Mouse (Mus musculus) lung, postnatal 0 days (tissue): ENCODE results near the gene Dusp12. TPM values are rescaled to one million over a fixed set of nuclear protein-coding genes. Genes with fewer than 3 reads are reported as not detected.

ENCODE experiments used
- ATAC-seq: fragments of 200-750 bp; cut with Nextera tagmentation; 2 replicates; pipeline ENCODE4 v1.8.0; 2017; ENCODE audit warnings: moderate library complexity
- DNase-seq: peaks from one replicate; pipeline ENCODE4 v3.0.0-alpha.2; 2016; ENCODE audit warnings: low spot score
- H3K27ac ChIP-seq: fragments of 300-500 bp; sonication (generic); 2 replicates; pipeline ENCODE4 v1.5.1; 2014; ENCODE audit warnings: antibody characterized with exemption, mild to moderate bottlenecking, low read length, mixed read lengths
- H3K27me3 ChIP-seq: fragments of 300-500 bp; sonication (generic); replicated peaks from 2 replicates; pipeline ENCODE4 v1.6.1; 2014; ENCODE audit warnings: low read length, mixed read lengths; ENCODE audit not compliant: insufficient read depth
- H3K36me3 ChIP-seq: fragments of 300-500 bp; sonication (generic); 2 replicates; pipeline ENCODE4 v1.6.1; 2014; ENCODE audit warnings: low read length, mixed read lengths; ENCODE audit not compliant: insufficient read depth
- H3K4me1 ChIP-seq: fragments of 300-500 bp; sonication (generic); 2 replicates; pipeline ENCODE4 v1.6.1; 2014; ENCODE audit warnings: antibody characterized with exemption, low read depth, low read length, mixed read lengths; ENCODE audit not compliant: insufficient read depth
- H3K4me2 ChIP-seq: fragments of 300-500 bp; sonication (generic); replicated peaks from 2 replicates; pipeline ENCODE4 v1.6.1; 2014; ENCODE audit warnings: low read depth, mild to moderate bottlenecking, low read length, moderate library complexity, mixed read lengths
- H3K4me3 ChIP-seq: fragments of 300-500 bp; sonication (generic); 2 replicates; pipeline ENCODE4 v1.5.1; 2014; ENCODE audit warnings: low read depth, low read length
- H3K9ac ChIP-seq: fragments of 300-500 bp; sonication (generic); replicated peaks from 2 replicates; pipeline ENCODE4 v1.6.1; 2014; ENCODE audit warnings: low read depth, mild to moderate bottlenecking
- H3K9me3 ChIP-seq: fragments of 300-500 bp; sonication (generic); 2 replicates; pipeline ENCODE4 v1.6.1; 2016; ENCODE audit warnings: low read length, mixed read lengths
- CTCF ChIP-seq: IDR thresholded peaks from 2 replicates; pipeline ENCODE4 v1.5.1; 2016; ENCODE audit warnings: antibody characterized with exemption, mild to moderate bottlenecking
- EP300 ChIP-seq: IDR thresholded peaks from 2 replicates; pipeline ENCODE4 v1.6.1; 2016; ENCODE audit warnings: antibody characterized with exemption, mild to moderate bottlenecking, control low read depth
- WGBS: fragments of 180-500 bp; shearing (Covaris S2); extraction: QIAGEN DNeasy Blood & Tissue Kit; methylation state at CpG from one replicate; pipeline ENCODE4 v1.1.7; 2014; 5-methylcytosine and 5-hydroxymethylcytosine counted together
- polyA plus RNA-seq: library from polyadenylated mRNA; unstranded; fragments of >200 nt; fragmentation: Nextera tagmentation; extraction: Ambion mirVana; gene quantifications from 2 replicates; pipeline ENCODE4 v1.2.1, GENCODE M21; 2015

Dusp12 gene
- polyA plus RNA-seq, 1 experiment from 2014 or later, result 22.5 TPM

DNA sequence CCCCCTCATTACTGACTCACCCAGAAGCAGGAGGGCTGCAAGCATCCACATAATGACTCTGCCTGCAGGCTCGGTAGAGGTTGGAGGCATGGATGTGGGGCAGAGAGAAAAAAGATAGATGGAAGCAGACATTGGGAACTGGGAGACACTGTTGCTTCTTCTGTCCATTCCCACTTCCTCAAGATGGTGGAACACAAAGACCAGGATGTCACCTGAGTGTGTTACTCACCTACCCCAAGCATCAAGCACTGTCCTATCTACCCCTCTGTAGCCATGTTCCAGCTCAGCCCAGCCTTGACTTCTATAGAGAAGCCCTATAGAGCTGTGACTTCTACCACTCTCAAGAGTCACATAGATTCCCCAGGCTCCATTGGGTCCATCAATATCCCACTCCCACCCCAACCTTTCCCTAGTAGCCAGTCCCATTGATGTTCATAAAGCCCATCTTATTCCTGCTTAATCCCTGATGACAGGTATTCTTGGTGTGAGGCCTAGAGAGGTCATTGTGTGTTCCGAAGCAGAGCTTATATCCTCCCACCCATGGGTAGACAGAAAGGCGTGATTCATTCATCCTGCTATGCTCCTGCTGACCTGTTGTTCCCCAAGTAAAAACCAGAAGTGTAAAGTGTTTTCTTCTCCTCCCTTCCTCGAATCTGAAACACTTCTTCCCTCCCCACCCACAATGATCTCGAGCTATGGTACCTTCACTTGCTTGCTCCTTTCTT lies 27.7 kb upstream of the Dusp12 start, which contains the start of gene Fcrlb:
Gene Fcrlb (minus strand): TSS at position 51 of the 725 bp plus-strand sequence.
- no peak for TF ChIP-seq EP300
- no peak for TF ChIP-seq CTCF
- Histone ChIP-seq H3K4me1 (peaks cover 4% of the 10 kb centered on the region; the same call in 1 of the 2 replicates), H3K4me3 (no peak within 1 kb of the TSS), H3K4me2 (no peak within 1 kb of the TSS), H3K9me3 (no peaks in the 10 kb centered on the region), H3K27me3 (peaks cover 8% of the 10 kb centered on the region), H3K9ac (no peak within 1 kb of the TSS), H3K27ac (no peak within 1 kb of the TSS), H3K36me3 (no peaks in the 10 kb centered on the region)
- 68% methylated on average over 5 of the region's 5 CpGs for WGBS
- DNase-seq (no peak), ATAC-seq (no peak)

DNA sequence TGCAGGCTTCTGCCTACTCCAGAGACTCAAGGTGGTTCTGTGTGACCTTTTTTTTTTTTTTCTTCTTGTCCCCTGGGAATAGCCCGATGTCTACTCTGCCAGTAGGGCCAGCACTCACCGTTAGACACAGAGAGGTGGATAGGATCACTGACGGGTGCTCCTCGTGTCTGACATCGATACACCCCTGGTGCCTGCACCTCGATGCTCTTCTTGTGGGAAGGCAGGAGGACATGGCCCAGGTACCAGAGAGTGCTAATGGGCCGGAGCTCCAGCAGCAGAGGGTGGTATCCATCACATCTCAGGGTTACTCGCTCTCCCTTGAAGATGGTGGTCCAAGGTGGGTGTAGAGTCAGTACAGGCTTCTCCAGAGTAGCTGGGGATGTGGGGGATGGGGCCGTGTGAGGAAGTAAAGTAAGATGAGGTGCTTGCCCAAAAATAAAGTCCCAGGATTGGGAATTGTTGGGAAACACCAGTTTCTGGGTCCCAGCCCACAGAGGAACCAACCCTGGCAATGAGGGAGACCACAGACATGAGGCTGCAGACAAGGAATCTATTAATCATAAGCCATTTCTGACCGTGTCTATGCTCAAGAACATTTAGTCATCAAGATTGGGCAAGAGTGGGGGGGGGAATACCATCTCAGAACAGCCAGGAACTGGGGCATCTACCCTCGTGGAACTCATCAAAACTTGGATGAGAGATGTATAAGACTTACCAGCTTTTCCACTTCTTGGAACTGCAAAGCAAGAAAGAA lies 26.7 kb upstream of the Dusp12 start:
- H3K4me3 ChIP-seq, result no peak overlapping the region
- no peak overlapping the region for H3K27ac ChIP-seq
- H3K36me3 ChIP-seq, result no peaks in the 10 kb centered on the region
- H3K27me3 ChIP-seq, result peaks cover 16% of the 10 kb centered on the region
- DNase-seq (no peak), ATAC-seq (no peak)
- TF ChIP-seq EP300 (no peak), CTCF (no peak)
- H3K9ac ChIP-seq, result no peak overlapping the region
- H3K9me3 ChIP-seq, result no peaks in the 10 kb centered on the region
- H3K4me2 ChIP-seq, result no peak overlapping the region
- 75% methylated on average over 11 of the region's 11 CpGs for WGBS
- H3K4me1 ChIP-seq, result peaks cover 4% of the 10 kb centered on the region

DNA sequence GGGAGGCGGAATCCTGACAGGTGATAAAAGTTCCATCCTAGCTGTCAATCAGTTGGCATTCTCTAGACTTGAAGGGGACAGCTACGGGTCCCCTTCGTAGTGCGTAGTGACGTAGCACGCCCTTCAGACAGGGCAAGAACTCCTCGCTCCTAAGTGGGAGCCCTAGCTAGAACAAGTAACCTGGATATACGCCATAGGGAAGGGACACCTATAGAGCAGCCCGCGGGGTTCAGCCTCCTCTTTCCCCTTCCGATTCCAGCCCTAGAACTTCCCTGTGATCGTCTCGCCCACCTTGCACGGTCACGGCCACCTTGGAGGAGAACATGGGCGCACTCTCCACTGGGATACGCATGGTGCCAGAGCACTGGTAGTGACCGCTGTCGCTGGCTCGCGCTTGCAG lies 23.0 kb upstream of the Dusp12 start:
- Histone ChIP-seq H3K27ac (no peak overlapping the region), H3K4me1 (peaks cover 4% of the 10 kb centered on the region), H3K9ac (no peak overlapping the region), H3K36me3 (no peaks in the 10 kb centered on the region), H3K27me3 (peaks cover 19% of the 10 kb centered on the region), H3K4me2 (peak overlapping the region; percentile 49), H3K9me3 (no peaks in the 10 kb centered on the region), H3K4me3 (peak overlapping the region; percentile 29)
- WGBS, result 5% methylated on average over 21 of the region's 21 CpGs
- no peak for TF ChIP-seq CTCF
- no peak for TF ChIP-seq EP300
- ATAC-seq (no peak), DNase-seq (no peak)

DNA sequence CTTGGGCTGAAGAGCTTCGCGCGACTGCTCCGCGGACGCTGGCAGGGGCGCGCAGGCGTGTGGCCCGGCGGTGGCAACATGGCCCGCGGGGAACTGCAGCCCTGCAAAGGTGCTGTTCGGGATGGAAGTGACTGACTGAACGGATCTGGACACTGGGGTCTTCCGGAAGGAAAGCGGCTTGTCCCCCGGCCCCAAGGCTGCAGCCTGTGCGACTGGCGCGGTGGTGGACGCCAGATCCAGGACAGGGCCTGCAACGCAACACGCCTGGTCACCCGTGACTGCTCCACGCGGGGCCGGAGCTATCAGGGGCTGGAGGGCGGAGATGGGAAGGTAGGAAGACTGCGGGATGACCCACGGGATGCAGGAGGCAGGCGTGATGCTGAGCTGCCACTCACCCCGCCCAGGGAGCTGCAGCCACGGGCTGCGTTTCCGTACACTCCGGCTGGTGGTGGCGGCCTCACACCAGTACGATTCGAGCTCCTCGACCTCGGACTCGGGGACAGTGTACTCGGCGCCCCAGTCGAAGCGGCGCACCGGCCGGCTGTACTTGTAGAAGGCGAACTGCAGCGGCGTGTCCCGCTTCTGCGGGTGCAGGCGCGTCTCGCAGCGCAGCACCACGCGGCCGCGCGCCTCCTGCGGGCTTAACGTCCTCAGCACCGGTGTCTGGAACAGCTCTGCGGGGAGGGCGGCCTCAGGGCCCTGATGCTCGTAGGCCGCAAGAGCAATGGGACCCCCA lies 22.3 kb upstream of the Dusp12 start:
- 0 out of 2 replicates have a peak, but pooled peaks have one; percentile 9 for TF ChIP-seq CTCF
- no peak for TF ChIP-seq EP300
- H3K36me3 ChIP-seq, result no peaks in the 10 kb centered on the region
- peak overlapping the region; percentile 29 for H3K4me3 ChIP-seq
- peaks cover 19% of the 10 kb centered on the region for H3K27me3 ChIP-seq
- ATAC-seq (peak; percentile 40), DNase-seq (peak; percentile 5)
- peak overlapping the region; percentile 49 for H3K4me2 ChIP-seq
- H3K4me1 ChIP-seq, result peaks cover 4% of the 10 kb centered on the region
- H3K27ac ChIP-seq, result no peak overlapping the region
- WGBS, result 2% methylated on average over 60 of the region's 71 CpGs
- H3K9ac ChIP-seq, result no peak overlapping the region
- no peaks in the 10 kb centered on the region for H3K9me3 ChIP-seq

DNA sequence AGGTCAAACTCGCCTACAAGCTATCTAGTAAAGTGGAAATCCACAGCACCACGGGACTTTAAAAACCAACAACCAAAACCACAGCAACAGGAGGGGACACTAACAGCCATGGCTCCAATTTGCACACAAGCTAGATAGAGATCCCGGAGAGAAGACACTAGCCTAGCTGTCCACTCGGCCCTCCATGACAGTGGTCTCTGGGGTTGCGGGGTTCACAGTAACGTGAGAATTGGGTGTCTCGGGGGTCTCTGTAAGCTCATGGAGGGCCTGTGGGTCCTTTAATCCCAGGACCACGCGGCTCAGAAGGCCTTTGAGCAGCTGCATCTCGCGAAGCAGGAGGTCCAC lies 21.7 kb upstream of the Dusp12 start:
- ATAC-seq (no peak), DNase-seq (no peak)
- WGBS, result 24% methylated on average over 11 of the region's 11 CpGs

DNA sequence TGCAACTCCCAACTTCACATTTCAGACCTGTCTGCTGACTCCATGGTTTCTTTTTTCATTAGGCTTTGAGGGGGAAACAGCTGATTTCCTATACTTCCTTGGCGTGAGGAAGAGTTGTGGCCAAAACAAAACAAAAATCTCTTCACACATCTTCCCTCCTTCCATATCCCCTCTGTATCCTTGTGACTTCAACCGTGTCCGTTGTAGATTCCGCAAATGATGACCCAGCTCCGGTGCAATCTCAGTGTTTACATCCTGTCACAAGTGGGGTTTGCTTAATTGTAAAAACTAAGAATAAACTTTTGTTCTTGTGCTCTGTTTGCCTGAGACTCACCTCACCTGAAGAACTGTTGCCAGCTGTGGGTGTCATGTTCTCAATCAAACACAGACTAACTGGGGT lies 18.1 kb upstream of the Dusp12 start:
- no peaks in the 10 kb centered on the region for H3K9me3 ChIP-seq
- H3K27me3 ChIP-seq, result peaks cover 15% of the 10 kb centered on the region
- no peak overlapping the region for H3K4me3 ChIP-seq
- no peak overlapping the region for H3K27ac ChIP-seq
- H3K36me3 ChIP-seq, result no peaks in the 10 kb centered on the region
- peaks cover 2% of the 10 kb centered on the region for H3K4me1 ChIP-seq
- DNase-seq (no peak), ATAC-seq (no peak)
- TF ChIP-seq CTCF, result no peak
- no peak for TF ChIP-seq EP300
- WGBS, result 20% methylated on average over 5 of the region's 5 CpGs
- H3K9ac ChIP-seq, result no peak overlapping the region
- H3K4me2 ChIP-seq, result no peak overlapping the region

More for the DNA sequence above, 21.7 kb upstream of the Dusp12 start:
- H3K4me1 ChIP-seq, result peaks cover 4% of the 10 kb centered on the region
- H3K27me3 ChIP-seq, result peaks cover 19% of the 10 kb centered on the region
- no peaks in the 10 kb centered on the region for H3K9me3 ChIP-seq
- TF ChIP-seq CTCF (no peak), EP300 (no peak)
- H3K4me3 ChIP-seq, result peak overlapping the region; percentile 29; the same call in 1 of the 2 replicates
- H3K27ac ChIP-seq, result no peak overlapping the region
- no peaks in the 10 kb centered on the region for H3K36me3 ChIP-seq
- H3K9ac ChIP-seq, result no peak overlapping the region
- H3K4me2 ChIP-seq, result peak overlapping the region; percentile 49
